Mouse (Mus musculus) spleen, adult 18-20 months (tissue): Measurements from ENCODE around the gene Inip.
"Not testable (repeated sequence)": the region's sequence is repeated elsewhere in the genome, so short reads cannot be mapped to it uniquely, and the experiment has no call there.

Source experiments
- DNase-seq, 2 experiments: peaks; one replicate each; pipeline ENCODE4 v3.0.0; 2022; ENCODE audit warnings: mixed read lengths in 2 of 2

Gene Inip

GRCm38 (mm10) chr4:59807521-59807920 lies 6.1 kb upstream of the Inip start:
- no peak for DNase-seq

DNA sequence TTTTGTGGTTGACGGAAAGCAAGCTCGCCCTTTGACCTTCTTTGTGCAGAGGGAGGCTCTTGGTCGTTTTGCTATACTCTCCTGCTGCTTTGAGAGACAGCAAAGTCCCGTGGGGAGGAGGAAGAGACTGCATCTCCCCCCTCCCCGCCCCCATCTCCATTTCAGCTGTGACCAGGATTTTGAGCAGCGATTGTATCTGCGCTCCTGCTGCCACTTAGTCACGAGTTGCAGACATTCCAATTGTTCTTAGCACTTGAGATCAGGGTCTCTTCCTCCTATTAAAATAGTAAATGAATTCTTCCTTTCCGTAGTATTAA lies 5.4 kb upstream of the Inip start:
- DNase-seq: no peak

GRCm38 (mm10) chr4:59805968-59806878 lies 4.8 kb upstream of the Inip start:
- peak; percentile 51 to 57 for DNase-seq

DNA sequence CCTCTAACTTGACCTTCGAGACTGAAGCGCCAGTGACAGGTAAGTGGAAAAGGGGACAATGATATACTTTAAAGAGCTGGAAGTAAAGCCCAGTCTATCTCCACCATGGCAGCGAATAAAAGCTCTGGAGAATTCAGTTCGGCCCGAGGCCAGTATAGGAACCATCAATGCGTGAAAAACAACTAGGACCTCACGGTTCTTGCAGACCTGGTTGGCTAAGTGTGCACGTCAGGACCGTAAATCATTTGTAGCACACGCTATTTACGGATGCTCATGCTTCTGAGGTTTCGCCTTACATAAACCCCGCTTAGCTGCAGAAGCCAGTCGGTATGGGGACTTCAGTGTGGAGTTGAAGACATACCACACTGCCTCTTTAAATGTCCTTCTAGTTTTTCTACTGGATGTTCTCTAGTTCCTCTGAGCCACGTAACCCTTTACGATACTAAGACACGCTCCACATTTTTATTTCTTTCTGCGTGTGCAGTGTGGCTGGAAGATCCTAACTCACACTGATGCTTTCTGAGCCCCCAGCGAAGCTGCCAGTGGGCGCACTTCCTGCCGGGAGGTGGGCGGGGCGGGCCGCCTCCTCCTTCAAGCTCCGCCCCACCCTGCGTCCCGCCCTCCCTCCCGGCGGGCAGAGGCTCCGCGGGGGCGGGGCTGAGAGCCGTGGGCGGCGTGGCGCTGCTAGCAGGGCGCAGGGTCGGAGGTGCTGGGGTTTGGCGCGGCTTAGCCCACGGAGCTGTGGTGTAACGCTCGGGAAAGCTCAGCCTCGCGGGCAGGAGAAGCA lies 4.0 kb upstream of the Inip start, which contains the start of gene Snx30:
Snx30 (plus strand) TSS at position 660 of the 787 bp plus-strand sequence.
- DNase-seq: peak; percentile 91 to 93

- no peak for DNase-seq
These were observed 3.4 kb upstream of the Inip start for GRCm38 (mm10) chr4:59804754-59805153.

GRCm38 (mm10) chr4:59803358-59803757 lies 2.0 kb upstream of the Inip start:
- DNase-seq: peak in 1 of 2 experiments; percentile 34

DNA sequence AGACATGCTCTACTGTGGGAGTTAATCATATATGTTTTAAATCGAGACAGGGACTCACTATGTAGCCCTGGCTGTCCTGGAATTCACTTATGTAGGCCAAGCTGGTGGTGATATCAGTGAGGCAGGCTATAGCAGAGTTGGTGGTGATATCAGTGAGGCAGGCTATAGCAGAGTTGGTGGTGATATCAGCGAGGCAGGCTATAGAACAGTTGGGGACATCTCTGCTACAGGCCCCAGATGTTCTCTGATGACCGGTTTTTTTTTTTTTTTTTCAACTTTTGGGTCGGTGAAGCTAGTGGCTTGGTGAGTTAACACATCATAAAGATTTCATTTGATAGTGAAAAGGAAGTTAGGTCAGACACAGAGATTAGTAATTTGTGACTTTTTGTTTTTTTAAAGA lies 1.4 kb upstream of the Inip start:
- DNase-seq: no peak

DNA sequence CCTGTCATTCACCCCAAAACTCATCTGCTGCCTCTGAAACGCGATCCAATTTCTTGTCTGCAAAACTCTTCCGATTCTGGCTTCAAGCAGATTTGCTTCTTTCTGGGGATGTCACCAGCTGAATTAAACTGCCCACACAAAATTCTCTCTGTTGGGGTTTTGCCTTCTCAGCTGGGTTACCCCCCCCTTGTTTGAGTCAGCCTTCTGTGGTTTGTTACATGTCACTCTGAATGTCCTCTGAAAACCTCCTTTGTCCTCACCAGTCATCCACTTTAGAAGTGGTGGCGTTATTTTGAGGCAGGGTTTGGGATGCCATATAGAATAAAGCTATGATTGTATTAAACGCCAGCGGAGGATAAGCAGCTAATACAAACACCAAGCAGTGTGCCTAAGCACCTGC lies 718 bp upstream of the Inip start:
- no peak for DNase-seq

- DNase-seq: no peak
These were observed 1.2 kb downstream of the Inip start for GRCm38 (mm10) chr4:59800181-59800580.

DNA sequence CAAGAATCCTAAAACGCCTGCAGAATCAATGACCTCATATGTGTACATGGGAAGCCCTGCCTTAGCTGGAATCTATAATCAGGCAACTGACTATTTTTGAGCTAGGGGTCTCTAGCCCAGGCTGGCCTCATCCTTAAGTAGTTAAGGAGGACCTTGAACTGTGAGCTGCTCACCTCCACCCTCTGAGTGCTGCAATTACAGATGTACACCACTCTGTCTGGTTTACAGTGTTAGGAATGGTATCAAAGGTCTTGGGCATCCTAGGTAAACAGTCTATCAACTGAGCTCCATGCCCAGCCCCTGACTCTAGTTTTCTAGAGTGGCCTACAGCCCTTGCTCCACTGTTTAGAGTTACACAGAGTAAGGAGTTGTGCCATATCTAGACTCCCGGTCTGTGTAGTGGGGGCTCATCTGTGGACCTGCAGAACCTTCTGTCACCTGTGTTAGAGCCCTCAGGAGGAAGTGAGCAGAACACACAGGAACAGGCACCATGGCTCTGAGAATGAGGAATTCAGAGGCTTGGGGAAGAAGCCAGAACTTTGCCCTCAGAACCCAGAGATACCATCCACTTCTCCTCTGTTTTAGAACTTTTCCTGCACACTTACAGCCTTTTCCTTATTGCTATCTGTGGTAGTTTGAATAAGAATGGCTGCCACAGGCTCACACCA lies 5.5 kb downstream of the Inip start:
- no peak for DNase-seq

DNA sequence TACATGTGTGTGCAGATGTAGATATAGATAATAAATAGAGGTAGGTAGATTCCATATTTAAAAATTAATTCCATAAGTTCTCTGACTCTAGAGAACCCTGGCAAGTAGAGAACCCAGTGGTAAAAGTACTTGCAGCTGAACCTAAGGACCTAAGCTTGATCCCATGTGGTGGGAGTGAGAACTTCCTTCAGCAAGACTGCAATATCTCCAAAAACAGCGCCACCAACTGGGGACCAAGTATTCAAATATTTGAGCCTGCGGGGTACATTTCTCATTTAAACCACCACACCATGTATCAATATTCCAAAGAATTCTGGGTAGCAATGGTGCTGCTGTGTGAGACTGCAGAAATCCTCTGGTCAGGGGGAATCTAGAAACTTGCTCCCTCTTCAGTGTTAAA lies 7.3 kb downstream of the Inip start:
- DNase-seq: no peak

GRCm38 (mm10) chr4:59793626-59794025 lies 7.8 kb downstream of the Inip start:
- DNase-seq: not testable (repeated sequence)

DNA sequence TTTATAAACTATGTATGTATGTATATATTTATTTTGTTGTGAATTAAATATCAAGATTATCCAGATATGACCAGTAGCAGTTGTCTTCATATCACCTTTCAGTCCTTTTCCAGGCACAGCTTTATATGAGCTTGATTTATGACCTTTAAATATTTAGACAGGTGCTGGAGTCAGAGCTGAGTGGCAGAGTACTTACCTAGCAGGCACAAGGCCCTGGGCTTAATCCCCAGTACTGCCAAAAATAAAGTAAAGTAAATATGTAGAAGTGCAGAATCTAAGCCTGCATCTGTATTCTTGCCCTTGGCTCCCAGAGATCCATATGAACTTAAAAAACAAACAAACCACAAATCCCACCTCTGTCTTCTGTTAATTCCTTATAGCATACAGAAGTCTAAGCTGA lies 12.4 kb downstream of the Inip start:
- no peak for DNase-seq

DNA sequence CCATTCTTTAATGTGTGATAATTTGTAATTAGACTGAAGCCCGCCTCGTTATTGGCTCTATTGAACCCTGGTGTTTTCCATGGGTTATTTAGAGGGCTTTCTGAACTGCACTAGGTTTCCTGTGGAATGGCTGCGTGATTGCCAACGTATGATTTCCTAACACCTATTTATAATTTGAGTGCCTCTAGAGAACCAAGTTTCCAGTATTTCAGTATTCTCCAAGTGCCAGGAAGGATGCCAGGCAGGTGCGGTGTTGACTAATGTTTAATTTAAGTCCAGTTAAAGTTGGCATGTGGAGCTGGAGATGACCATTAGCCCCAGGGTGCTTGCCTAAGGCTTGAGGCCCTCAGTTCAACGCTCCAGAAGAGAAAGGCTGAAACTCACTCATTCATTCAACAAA lies 14.3 kb downstream of the Inip start:
- DNase-seq: no peak

DNA sequence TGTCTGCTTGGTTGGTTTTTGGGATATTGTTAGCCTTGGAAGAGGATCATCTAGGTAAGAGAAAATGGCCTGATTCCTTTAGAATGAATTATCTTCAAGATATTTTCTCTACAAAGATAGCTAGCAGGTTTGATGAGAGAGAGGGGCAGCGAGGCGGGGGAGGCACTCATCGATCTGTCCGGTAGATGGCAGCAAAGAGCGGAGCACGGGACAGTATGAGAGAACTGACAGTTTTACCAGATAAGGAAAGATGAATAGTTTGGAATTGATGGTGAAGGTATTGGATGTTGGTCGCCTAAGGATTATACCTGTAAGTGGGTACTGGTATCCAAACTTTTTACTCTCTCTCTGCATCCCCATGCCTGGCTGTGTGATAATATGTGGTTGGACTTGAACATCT lies 14.7 kb downstream of the Inip start:
- peak; percentile 61 to 82 for DNase-seq

DNA sequence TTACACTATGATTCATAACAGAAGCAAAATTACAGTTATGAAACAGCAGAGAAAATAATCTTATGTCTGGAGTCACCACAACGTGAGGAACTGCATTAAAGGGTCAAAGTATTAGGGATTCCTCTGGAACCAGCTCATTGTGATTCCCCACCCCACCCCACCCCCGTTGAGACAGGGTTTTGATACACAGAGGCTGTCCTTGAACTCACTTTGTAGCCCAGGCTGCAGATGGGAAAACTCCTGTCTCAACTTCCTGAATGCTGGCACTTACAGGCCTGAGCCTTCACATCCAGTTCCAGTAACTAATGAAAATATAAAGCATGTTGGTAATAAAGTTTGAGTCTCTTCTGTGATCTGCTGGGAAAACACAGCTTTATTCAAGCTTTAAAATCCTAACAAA lies 16.0 kb downstream of the Inip start:
- no peak for DNase-seq

DNA sequence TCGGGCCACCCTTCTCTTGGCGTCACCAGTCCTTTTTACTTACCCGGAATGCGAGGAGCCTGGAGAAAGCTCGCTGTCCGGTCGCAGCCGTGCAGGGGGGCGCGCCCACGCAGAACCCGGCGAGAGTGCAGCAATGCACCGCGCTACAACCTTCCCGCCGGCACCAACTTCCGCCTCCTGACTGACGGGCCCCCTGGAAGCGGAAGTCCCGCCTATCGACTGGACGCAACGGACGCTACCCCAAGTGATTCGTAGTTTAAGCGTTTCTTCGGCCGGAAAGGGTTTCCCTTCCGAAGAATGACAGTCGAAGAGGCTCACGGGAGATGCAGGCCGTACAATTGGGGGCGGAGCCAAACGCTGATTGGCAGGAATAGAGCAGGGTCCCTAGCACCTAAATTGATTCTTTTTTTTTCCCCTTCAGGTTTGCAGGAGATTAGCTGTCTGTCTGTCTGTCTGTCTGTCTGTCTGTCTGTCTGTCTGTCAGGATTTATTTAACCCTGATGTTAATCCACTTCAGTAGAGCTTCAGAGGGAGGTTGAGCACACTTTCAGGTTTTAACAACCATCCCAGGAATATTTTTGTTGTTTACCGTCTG lies 17.6 kb downstream of the Inip start:
- DNase-seq: peak; percentile 88 to 89

DNA sequence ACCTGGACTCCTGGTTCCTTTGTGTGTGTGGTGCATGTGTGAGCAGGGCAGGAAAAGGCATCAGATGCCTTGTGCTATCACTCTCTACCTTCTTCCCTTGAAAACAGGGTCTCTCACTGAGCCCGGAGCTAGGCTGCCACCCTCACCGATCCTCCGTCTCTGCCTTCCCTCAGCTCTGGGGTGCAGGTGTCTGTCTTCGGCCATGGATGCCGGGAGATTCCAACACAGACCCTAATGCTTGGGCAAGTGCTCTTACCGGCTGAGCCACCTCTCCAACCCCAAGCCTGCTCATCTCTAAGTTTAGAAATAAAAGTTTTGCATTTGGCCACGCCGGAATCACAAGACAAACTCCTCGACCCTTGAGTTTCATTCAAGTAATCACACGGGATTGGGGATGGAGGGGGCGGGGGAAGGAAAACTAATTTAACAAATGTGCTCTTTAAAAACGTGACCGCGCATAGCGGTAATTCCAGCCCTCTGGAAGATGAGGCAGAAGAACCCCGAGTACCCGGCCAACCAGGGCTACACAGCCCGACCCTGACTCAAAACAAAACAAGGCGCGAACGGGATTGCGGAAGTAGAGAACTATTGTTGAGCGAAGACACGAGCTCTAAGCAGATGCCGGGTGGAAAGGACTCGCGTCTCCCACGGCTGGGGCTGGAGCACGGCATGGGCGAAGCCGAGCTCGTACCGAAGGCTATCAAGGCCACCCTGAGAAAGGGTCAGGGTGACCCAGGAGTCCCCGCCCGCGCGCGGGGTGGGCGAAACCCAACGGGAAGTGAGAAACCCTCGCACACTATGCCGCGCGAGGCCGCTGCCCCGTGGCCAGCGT lies 18.3 kb downstream of the Inip start:
- no peak for DNase-seq

DNA sequence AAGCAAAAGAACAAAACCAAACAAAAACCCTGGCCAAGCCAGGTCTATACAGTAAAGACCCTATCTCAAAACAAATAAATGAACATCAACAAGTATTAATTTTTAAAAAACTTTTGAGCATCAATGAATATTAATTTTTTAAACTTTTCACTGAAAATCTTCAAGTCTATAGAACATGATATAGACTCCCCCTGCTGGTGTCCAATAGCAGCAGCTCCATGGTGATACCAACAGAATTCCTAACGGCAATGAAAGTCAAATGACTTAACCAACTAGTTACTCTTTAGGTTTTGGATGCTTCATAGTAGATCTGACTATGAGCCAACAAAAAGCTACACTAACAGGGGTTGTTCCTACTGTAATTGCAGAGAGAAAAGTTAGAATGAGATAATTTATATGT lies 20.8 kb downstream of the Inip start:
- DNase-seq: no peak

- no peak for DNase-seq
These were observed 23.6 kb downstream of the Inip start for GRCm38 (mm10) chr4:59777828-59778227.

- no peak for DNase-seq
These were observed 29.1 kb downstream of the Inip start for GRCm38 (mm10) chr4:59772171-59772879.

DNA sequence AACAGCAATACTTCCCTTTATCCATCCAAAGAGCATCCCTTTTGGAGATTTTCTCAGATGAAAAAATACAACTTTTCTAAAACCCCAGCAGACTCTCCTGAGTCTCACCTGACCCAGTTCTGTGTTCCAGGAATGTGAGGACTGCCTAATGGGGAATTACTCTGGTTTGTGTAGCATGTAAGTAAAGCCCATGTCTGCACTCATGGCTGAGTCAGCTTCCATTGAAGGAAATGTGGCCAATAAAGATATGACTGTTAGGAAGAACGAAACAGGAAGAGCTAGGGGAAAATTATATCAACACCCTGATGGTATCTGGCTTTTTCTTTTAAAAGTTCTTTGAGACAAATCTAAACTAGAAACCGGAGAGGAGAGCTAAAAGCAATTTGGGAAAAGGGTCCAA lies 33.7 kb downstream of the Inip start:
- no peak for DNase-seq
